Comparison of ENCODE assay signal across 7 mouse cellular contexts in the genomic region with DNA sequence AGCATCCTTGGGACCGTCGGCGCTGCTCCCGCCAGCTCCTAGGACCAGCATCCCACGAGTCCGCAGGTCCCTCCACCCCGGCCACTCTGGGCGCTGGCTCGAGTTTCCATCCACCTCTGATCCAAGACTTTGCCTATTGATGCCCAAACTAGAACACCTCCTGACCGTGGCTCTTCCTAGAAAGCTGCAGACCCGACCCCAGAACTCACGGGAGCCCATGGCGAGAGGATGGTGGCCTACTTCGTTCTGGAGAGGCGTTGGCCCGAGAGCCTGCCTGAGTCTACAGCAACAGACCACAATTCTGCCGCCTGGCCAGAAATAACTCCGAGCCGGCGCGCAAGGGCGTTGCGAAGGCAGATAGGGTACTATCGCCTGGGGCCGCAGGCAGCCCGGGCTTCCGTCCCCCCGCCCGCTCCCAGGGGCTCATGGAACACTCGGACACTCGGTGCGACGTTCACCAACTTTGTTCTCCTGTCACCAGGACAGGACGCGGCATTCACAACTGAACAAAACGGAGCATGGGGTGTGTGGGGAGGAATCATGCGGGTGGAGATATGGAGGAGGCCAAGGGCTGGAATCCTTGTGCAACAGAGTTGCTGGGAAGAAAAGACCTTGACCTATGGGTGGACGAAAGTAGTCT. TPM values are rescaled to one million over a fixed set of nuclear protein-coding genes. Genes with fewer than 3 reads are reported as not detected.
DNase-seq lines count a peak whose midpoint lies in the region; ATAC-seq and TF ChIP-seq lines count a peak whose summit lies in the region.

No protein-coding gene starts in this region.

- no peak for TF ChIP-seq POLR2A in ES-Bruce4 (IDR thresholded peaks at IDR 0.05; ENCODE audit: insufficient read depth, low read length)

- no peaks in the 10 kb centered on the region for H3K36me3 ChIP-seq in E14TG2a.4 (ENCODE audit: insufficient read depth, low read length)
- no peaks in the 10 kb centered on the region for H3K36me3 ChIP-seq in ES-Bruce4 (ENCODE audit: control insufficient read depth, insufficient read depth, low read length, poor library complexity, severe bottlenecking)
- H3K36me3 ChIP-seq in forebrain, embryonic 13.5 days (ENCODE audit: poor library complexity, severe bottlenecking), result peaks cover 44% of the 10 kb centered on the region
- H3K36me3 ChIP-seq in neural tube, embryonic 11.5 days (ENCODE audit: control insufficient read depth, insufficient read depth, low read length), result peaks cover 8% of the 10 kb centered on the region

- no peak overlapping the region for H3K27ac ChIP-seq in ES-Bruce4 (ENCODE audit: insufficient read depth, low read length)
- no peak overlapping the region for H3K27ac ChIP-seq in forebrain, embryonic 13.5 days
- H3K27ac ChIP-seq in neural tube, embryonic 11.5 days (ENCODE audit: low read depth, low read length), result no peak overlapping the region

- no peaks in the 10 kb centered on the region for H3K9me3 ChIP-seq in E14TG2a.4 (ENCODE audit: low read length)
- no peaks in the 10 kb centered on the region for H3K9me3 ChIP-seq in ES-Bruce4 (replicated peaks; ENCODE audit: control insufficient read depth, insufficient read depth, low read length, poor library complexity, severe bottlenecking)
- H3K9me3 ChIP-seq in forebrain, embryonic 13.5 days (replicated peaks), result no peaks in the 10 kb centered on the region
- H3K9me3 ChIP-seq in neural tube, embryonic 11.5 days (ENCODE audit: control insufficient read depth, low read length), result no peaks in the 10 kb centered on the region

- no peak for TF ChIP-seq CTCF in E14TG2a.4 (conservative IDR thresholded peaks at IDR 0.05; ENCODE audit: low read length)
- TF ChIP-seq CTCF in ES-Bruce4 (IDR thresholded peaks at IDR 0.05; ENCODE audit: low read depth, low read length), result no peak

- no peak for TF ChIP-seq EP300 in ES-Bruce4 (IDR thresholded peaks at IDR 0.05; ENCODE audit: insufficient read depth, low read depth, low read length)

- H3K9ac ChIP-seq in ES-Bruce4 (ENCODE audit: low read depth, poor library complexity, severe bottlenecking), result peak overlapping the region; percentile 50
- peak overlapping the region; percentile 55; the same call in 1 of the 2 replicates for H3K9ac ChIP-seq in forebrain, embryonic 13.5 days
- no peak overlapping the region for H3K9ac ChIP-seq in neural tube, embryonic 11.5 days (ENCODE audit: low read length)

- H3K27me3 ChIP-seq in E14TG2a.4 (ENCODE audit: insufficient read depth, low read length) (peaks cover 99% of the 10 kb centered on the region), ES-Bruce4 (ENCODE audit: control insufficient read depth, insufficient read depth, low read length, poor library complexity, severe bottlenecking) (peaks cover 7% of the 10 kb centered on the region; the same call in 1 of the 2 replicates)
- H3K27me3 ChIP-seq in forebrain, embryonic 13.5 days, result peaks cover 93% of the 10 kb centered on the region
- peaks cover 85% of the 10 kb centered on the region for H3K27me3 ChIP-seq in neural tube, embryonic 11.5 days (ENCODE audit: control insufficient read depth, insufficient read depth, low read length)

- ATAC-seq in forebrain, embryonic 13.5 days, result no peak
- no peak for ATAC-seq in neural tube, embryonic 11.5 days (ENCODE audit: insufficient read depth, low FRiP score, low TSS enrichment)

- 4% methylated on average over 38 of the region's 38 CpGs for WGBS in forebrain, embryonic 13.5 days
- 2% methylated on average over 38 of the region's 38 CpGs for WGBS in neural tube, embryonic 11.5 days

- peak overlapping the region; percentile 79 for H3K4me2 ChIP-seq in forebrain, embryonic 13.5 days
- peak overlapping the region; percentile 62 for H3K4me2 ChIP-seq in neural tube, embryonic 11.5 days (ENCODE audit: low read depth)

- H3K4me3 ChIP-seq in E14TG2a.4 (replicated peaks; ENCODE audit: low read length) (peak overlapping the region; percentile 79), ES-Bruce4 (ENCODE audit: low read depth, low read length) (peak overlapping the region; percentile 68)
- H3K4me3 ChIP-seq in forebrain, embryonic 13.5 days, result peak overlapping the region; percentile 44
- H3K4me3 ChIP-seq in neural tube, embryonic 11.5 days (ENCODE audit: low read depth, low read length), result peak overlapping the region; percentile 37

- DNase-seq in layer of hippocampus, adult 8-10 months (ENCODE audit: low spot score in 2 of 2), result peak; percentile 38 to 42
- DNase-seq in neural tube, embryonic 11.5 days (ENCODE audit: low spot score), result no peak
- no peak for DNase-seq in urinary bladder, postnatal 36 days (ENCODE audit: low spot score in 2 of 2)
- DNase-seq in adrenal gland, postnatal 14 days, result no peak

- H3K4me1 ChIP-seq in E14TG2a.4 (replicated peaks; ENCODE audit: low read depth, low read length) (peaks cover 53% of the 10 kb centered on the region), ES-Bruce4 (ENCODE audit: control insufficient read depth, insufficient read depth, low read length) (no peaks in the 10 kb centered on the region)
- H3K4me1 ChIP-seq in forebrain, embryonic 13.5 days, result peaks cover 32% of the 10 kb centered on the region
- peaks cover 19% of the 10 kb centered on the region; the same call in 1 of the 2 replicates for H3K4me1 ChIP-seq in neural tube, embryonic 11.5 days (ENCODE audit: control insufficient read depth, insufficient read depth, low read length)

RNA-seq across cellular contexts. Expression of gene Gp1bb, which starts 0.7 kb away (rescaled TPM):
- polyA plus RNA-seq in ES-Bruce4 (2011; ENCODE audit: insufficient read depth, insufficient read length, low read depth, missing spikeins), result not detected in 2 replicates
- 5.1 and 6.0 TPM in 2 replicates for polyA plus RNA-seq in forebrain, embryonic 13.5 days (2015; fragmentation: Nextera tagmentation; extraction: Ambion mirVana)
- total RNA-seq in layer of hippocampus, adult 8-10 months (2022), result 1 to 10 TPM in 1 of 4 experiments, under 1 TPM in 1, not detected in 2; 0.63 to 1.4 TPM
- polyA plus RNA-seq in neural tube, embryonic 11.5 days (2014; fragmentation: Nextera tagmentation; extraction: Ambion mirVana), result 9.5 and 11.4 TPM in 2 replicates
- total RNA-seq in adrenal gland, postnatal 14 days (2021), result 0.41 TPM in 2 replicates

RNA-seq across cellular contexts. Expression of gene Gm49601, which starts 4.7 kb away (rescaled TPM):
- not detected in 2 replicates for polyA plus RNA-seq in ES-Bruce4 (2011; ENCODE audit: insufficient read depth, insufficient read length, low read depth, missing spikeins)
- 10.0 and 18.2 TPM in 2 replicates for polyA plus RNA-seq in forebrain, embryonic 13.5 days (2015; fragmentation: Nextera tagmentation; extraction: Ambion mirVana)
- total RNA-seq in layer of hippocampus, adult 8-10 months (2022), result 100 to 1,000 TPM; 169 to 200 (median 179) TPM
- 3.6 and 3.8 TPM in 2 replicates for polyA plus RNA-seq in neural tube, embryonic 11.5 days (2014; fragmentation: Nextera tagmentation; extraction: Ambion mirVana)
- 3.4 and 4.5 TPM in 2 replicates for total RNA-seq in adrenal gland, postnatal 14 days (2021)

RNA-seq across cellular contexts. Expression of gene Sept5, which starts 8.3 kb away (rescaled TPM):
- polyA plus RNA-seq in ES-Bruce4 (2011; ENCODE audit: insufficient read depth, insufficient read length, low read depth, missing spikeins), result 1.8 and 5.2 TPM in 2 replicates
- 115 and 120 TPM in 2 replicates for polyA plus RNA-seq in forebrain, embryonic 13.5 days (2015; fragmentation: Nextera tagmentation; extraction: Ambion mirVana)
- 100 to 1,000 TPM; 499 to 528 (median 503) TPM for total RNA-seq in layer of hippocampus, adult 8-10 months (2022)
- polyA plus RNA-seq in neural tube, embryonic 11.5 days (2014; fragmentation: Nextera tagmentation; extraction: Ambion mirVana), result 68.6 and 79.8 TPM in 2 replicates
- 12.1 and 15.2 TPM in 2 replicates for total RNA-seq in adrenal gland, postnatal 14 days (2021)

RNA-seq across cellular contexts. Expression of gene Tbx1, which starts 31.0 kb away (rescaled TPM):
- polyA plus RNA-seq in ES-Bruce4 (2011; ENCODE audit: insufficient read depth, insufficient read length, low read depth, missing spikeins), result 0.29 TPM in 1 of 2 replicates, not detected in the other
- 0.39 and 0.56 TPM in 2 replicates for polyA plus RNA-seq in forebrain, embryonic 13.5 days (2015; fragmentation: Nextera tagmentation; extraction: Ambion mirVana)
- total RNA-seq in layer of hippocampus, adult 8-10 months (2022), result 1 to 10 TPM in 3 of 4 experiments, under 1 TPM in 1; 0.70 to 1.7 (median 1.3) TPM
- 3.8 and 5.3 TPM in 2 replicates for polyA plus RNA-seq in neural tube, embryonic 11.5 days (2014; fragmentation: Nextera tagmentation; extraction: Ambion mirVana)
- total RNA-seq in adrenal gland, postnatal 14 days (2021), result 2.5 TPM in 1 of 2 replicates, not detected in the other

Comparison
In these comparisons a context has a peak if more than half of its experiments do, and no peak if none do; other contexts are left out.
1. DNase-seq: peak in layer of hippocampus, adult 8-10 months (2 of 2); none in neural tube, embryonic 11.5 days (single experiment), urinary bladder, postnatal 36 days (0 of 2) and adrenal gland, postnatal 14 days (single experiment).
2. RNA of gene Sept5, which starts 8.3 kb away (polyA plus RNA-seq): 115 to 120 TPM in forebrain, embryonic 13.5 days and 68.6 to 79.8 TPM in neural tube, embryonic 11.5 days; 1.8 to 5.2 TPM in ES-Bruce4; every median in the first group is over 10 times any median in the second.
3. Peak in every context shown above with its lines, with median percentiles within 50 percentile points of each other: H3K4me3 ChIP-seq.